ENCODE assay signal across 19 mouse cellular contexts in the genomic region with DNA sequence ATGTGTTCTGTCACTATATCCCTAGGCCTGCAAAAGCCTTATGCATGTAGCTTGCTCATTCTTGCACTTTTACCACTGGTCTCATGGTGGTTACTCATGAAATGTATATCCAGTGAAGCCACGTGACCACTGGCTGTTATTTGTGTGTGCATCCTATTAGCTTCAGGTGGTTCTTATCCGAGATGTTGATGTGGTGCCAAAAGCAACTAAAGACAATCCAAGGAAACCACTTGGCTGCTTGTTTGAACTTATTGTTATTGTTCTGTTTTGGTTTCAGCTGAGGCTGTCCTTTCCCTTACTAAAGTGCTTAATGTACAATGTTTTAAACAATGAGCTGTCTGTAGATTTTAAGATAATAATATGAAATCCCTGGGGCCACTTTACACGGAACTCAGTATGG.
DNase-seq lines count a peak whose midpoint lies in the region; ATAC-seq and TF ChIP-seq lines count a peak whose summit lies in the region.
"Had no signal": no experiment of that assay in that cellular context is flagged by ENCODE, and none has a peak within 500 bp of the region (broad histone marks: within the 10 kb centered on the region; RNA-seq: fewer than 3 reads in every experiment).

No protein-coding gene starts in this region.

- no peak overlapping the region for H3K4me3 ChIP-seq in heart, embryonic 16.5 days (ENCODE audit: low read length)
- H3K4me3 ChIP-seq in limb, embryonic 13.5 days = no peak overlapping the region
- no peak overlapping the region for H3K4me3 ChIP-seq in limb, embryonic 10.5 days
- H3K4me3 ChIP-seq in limb, embryonic 14.5 days (replicated peaks; ENCODE audit: low read length) = no peak overlapping the region
- H3K4me3 ChIP-seq: embryonic facial prominence, embryonic 10.5 days; forebrain, embryonic 13.5 days; gastrocnemius, adult 2 months; hindbrain, embryonic 12.5 days had no signal

- 46% methylated on average over 3 of the region's 3 CpGs for WGBS in heart, embryonic 16.5 days
- 52% methylated on average over 3 of the region's 3 CpGs for WGBS in limb, embryonic 13.5 days
- 76% methylated on average over 3 of the region's 3 CpGs for WGBS in limb, embryonic 10.5 days
- WGBS in limb, embryonic 14.5 days = 51% methylated on average over 3 of the region's 3 CpGs

- H3K36me3 ChIP-seq in heart, embryonic 16.5 days (ENCODE audit: control insufficient read depth, insufficient read depth) = no peaks in the 10 kb centered on the region
- no peaks in the 10 kb centered on the region for H3K36me3 ChIP-seq in limb, embryonic 13.5 days
- no peaks in the 10 kb centered on the region for H3K36me3 ChIP-seq in limb, embryonic 10.5 days
- H3K36me3 ChIP-seq in limb, embryonic 14.5 days (ENCODE audit: control insufficient read depth, insufficient read depth, low read length) = no peaks in the 10 kb centered on the region
- H3K36me3 ChIP-seq: embryonic facial prominence, embryonic 10.5 days; hindbrain, embryonic 12.5 days had no signal

- H3K9me3 ChIP-seq in heart, embryonic 16.5 days (replicated peaks; ENCODE audit: control insufficient read depth, low read length) = no peaks in the 10 kb centered on the region
- H3K9me3 ChIP-seq in limb, embryonic 13.5 days = no peaks in the 10 kb centered on the region
- H3K9me3 ChIP-seq in limb, embryonic 10.5 days (replicated peaks) = no peaks in the 10 kb centered on the region
- no peaks in the 10 kb centered on the region for H3K9me3 ChIP-seq in limb, embryonic 14.5 days (ENCODE audit: control insufficient read depth, low read length)
- H3K9me3 ChIP-seq: embryonic facial prominence, embryonic 10.5 days; forebrain, embryonic 13.5 days; hindbrain, embryonic 12.5 days had no signal

- no peaks in the 10 kb centered on the region for H3K27me3 ChIP-seq in heart, embryonic 16.5 days (ENCODE audit: control insufficient read depth, insufficient read depth, low read length)
- H3K27me3 ChIP-seq in limb, embryonic 13.5 days = no peaks in the 10 kb centered on the region
- H3K27me3 ChIP-seq in limb, embryonic 10.5 days (ENCODE audit: low read depth, poor library complexity, severe bottlenecking) = no peaks in the 10 kb centered on the region
- no peaks in the 10 kb centered on the region for H3K27me3 ChIP-seq in limb, embryonic 14.5 days (ENCODE audit: control insufficient read depth, insufficient read depth, low read length)
- H3K27me3 ChIP-seq: forebrain, embryonic 13.5 days; hindbrain, embryonic 12.5 days had no signal

- intact Hi-C loops in heart, postnatal 14 days (cut with DNase I) = loop anchor here (5.0 kb wide), 3 partner anchors 62 to 332 kb away; a partner anchor contains a TSS

- no peak overlapping the region for H3K9ac ChIP-seq in heart, embryonic 16.5 days (ENCODE audit: low read length)
- no peak overlapping the region for H3K9ac ChIP-seq in limb, embryonic 13.5 days
- H3K9ac ChIP-seq in limb, embryonic 14.5 days (ENCODE audit: low read depth, low read length, severe bottlenecking) = no peak overlapping the region
- H3K9ac ChIP-seq: forebrain, embryonic 13.5 days; hindbrain, embryonic 12.5 days had no signal

- H3K4me1 ChIP-seq in heart, embryonic 16.5 days (ENCODE audit: control insufficient read depth, insufficient read depth, low read length) = no peaks in the 10 kb centered on the region
- H3K4me1 ChIP-seq in limb, embryonic 13.5 days = no peaks in the 10 kb centered on the region
- no peaks in the 10 kb centered on the region for H3K4me1 ChIP-seq in limb, embryonic 10.5 days
- H3K4me1 ChIP-seq in limb, embryonic 14.5 days (ENCODE audit: control insufficient read depth, insufficient read depth, low read length) = no peaks in the 10 kb centered on the region
- H3K4me1 ChIP-seq: embryonic facial prominence, embryonic 10.5 days; forebrain, embryonic 13.5 days; hindbrain, embryonic 12.5 days had no signal

- DNase-seq in heart, postnatal 14 days = no peak
- no peak for DNase-seq in limb, embryonic 10.5 days (ENCODE audit: low spot score)
- peak; percentile 9 for DNase-seq in lung, postnatal 10 days
- no peak for DNase-seq in lung, postnatal 25 days (ENCODE audit: low spot score)
- peak; percentile 7 for DNase-seq in limb, embryonic 14.5 days (ENCODE audit: low spot score)
- no peak for DNase-seq in testis, postnatal 10 days (ENCODE audit: low spot score)
- DNase-seq: adrenal gland, adult 8-10 months; adrenal gland, postnatal 36 days; cerebellum, adult 2 months; cerebellum, postnatal 10 days; gastrocnemius, adult 2 months; gastrocnemius, postnatal 25 days; heart, postnatal 36 days had no signal

- 0 out of 2 replicates have a peak, but pooled peaks have one; percentile 23 for ATAC-seq in heart, embryonic 16.5 days (replicated peaks; ENCODE audit: extremely low read depth, insufficient read depth, low FRiP score)
- peak; percentile 61 for ATAC-seq in limb, embryonic 13.5 days (ENCODE audit: low FRiP score, low read depth)
- ATAC-seq in limb, embryonic 14.5 days (ENCODE audit: low FRiP score, low read depth) = peak; percentile 47; the same call in 1 of the 2 replicates
- ATAC-seq: forebrain, embryonic 13.5 days; hindbrain, embryonic 16.5 days had no signal

- H3K4me2 ChIP-seq in heart, embryonic 16.5 days (ENCODE audit: low read depth, low read length) = no peak overlapping the region
- no peak overlapping the region for H3K4me2 ChIP-seq in limb, embryonic 13.5 days (replicated peaks)
- no peak overlapping the region for H3K4me2 ChIP-seq in limb, embryonic 14.5 days (replicated peaks; ENCODE audit: low read depth, low read length, severe bottlenecking)
- H3K4me2 ChIP-seq: forebrain, embryonic 13.5 days; hindbrain, embryonic 12.5 days had no signal

- no peak for TF ChIP-seq POLR2A in limb, embryonic 14.5 days (IDR thresholded peaks at IDR 0.05; ENCODE audit: borderline replicate concordance, extremely low read depth, insufficient read depth, insufficient read length)

- no peak overlapping the region for H3K27ac ChIP-seq in heart, embryonic 16.5 days (ENCODE audit: low read length)
- no peak overlapping the region for H3K27ac ChIP-seq in limb, embryonic 13.5 days
- no peak overlapping the region for H3K27ac ChIP-seq in limb, embryonic 10.5 days
- no peak overlapping the region for H3K27ac ChIP-seq in limb, embryonic 14.5 days (replicated peaks; ENCODE audit: low read depth, low read length)
- H3K27ac ChIP-seq: embryonic facial prominence, embryonic 10.5 days; forebrain, embryonic 13.5 days; hindbrain, embryonic 12.5 days had no signal

Comparison
In these comparisons a context has a peak if more than half of its experiments do, and no peak if none do; other contexts are left out.
1. DNase-seq: peak in lung, postnatal 10 days (single experiment) and limb, embryonic 14.5 days (single experiment); none in heart, postnatal 14 days (0 of 2), limb, embryonic 10.5 days (single experiment), lung, postnatal 25 days (single experiment) and testis, postnatal 10 days (single experiment).
2. Peak in every context shown above with its lines, with median percentiles within 50 percentile points of each other: ATAC-seq.